ENCODE assay signal across 26 mouse cellular contexts in the genomic region with DNA sequence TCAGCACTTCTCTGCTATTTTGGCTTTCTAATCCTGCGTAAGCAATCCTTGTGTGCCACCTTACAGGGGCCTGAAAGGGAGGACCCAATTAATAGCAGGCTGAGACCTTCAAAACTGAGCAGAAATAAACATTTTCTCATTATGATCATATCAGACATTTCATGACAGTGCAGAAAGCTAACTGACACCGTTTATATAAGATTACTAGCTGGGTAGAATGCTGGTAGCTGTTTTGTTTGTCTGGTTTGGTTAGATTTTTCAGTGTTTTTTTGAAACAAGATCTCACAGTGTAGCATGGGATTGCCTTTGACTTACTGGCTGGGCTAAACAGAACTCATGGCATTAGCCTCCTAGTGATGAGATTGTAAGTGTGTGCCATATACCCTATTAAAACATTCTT.
"Had no signal": no experiment of that assay in that cellular context is flagged by ENCODE, and none has a peak within 500 bp of the region (broad histone marks: within the 10 kb centered on the region; RNA-seq: fewer than 3 reads in every experiment).

No protein-coding gene starts in this region.

- H3K27me3 ChIP-seq: heart, embryonic 13.5 days; heart, embryonic 15.5 days; hindbrain, embryonic 13.5 days; hindbrain, embryonic 15.5 days; kidney, embryonic 15.5 days; limb, embryonic 12.5 days; liver, embryonic 13.5 days; liver, embryonic 15.5 days had no signal

- H3K9ac ChIP-seq: heart, embryonic 13.5 days; heart, embryonic 15.5 days; hindbrain, embryonic 13.5 days; hindbrain, embryonic 15.5 days; kidney, embryonic 15.5 days; limb, embryonic 12.5 days; liver, embryonic 13.5 days; liver, embryonic 15.5 days had no signal

- DNase-seq: gastrocnemius, adult 2 months; gastrocnemius, postnatal 10 days; gastrocnemius, postnatal 25 days; heart, adult 2 months; heart, postnatal 14 days; heart, postnatal 4 days; kidney, adult 11 months; kidney, adult 2 months; kidney, adult 9 months; kidney, postnatal 25 days; kidney, postnatal 4 days; liver; liver, embryonic 13.5 days had no signal

- ATAC-seq: hindbrain, postnatal 0 days; intestine, embryonic 16.5 days had no signal

- H3K9me3 ChIP-seq: heart, embryonic 13.5 days; heart, embryonic 15.5 days; hindbrain, embryonic 13.5 days; hindbrain, embryonic 15.5 days; kidney, embryonic 15.5 days; limb, embryonic 10.5 days; limb, embryonic 12.5 days; liver, embryonic 13.5 days; liver, embryonic 15.5 days had no signal

- H3K4me1 ChIP-seq: heart, embryonic 13.5 days; heart, embryonic 15.5 days; hindbrain, embryonic 13.5 days; hindbrain, embryonic 15.5 days; limb, embryonic 12.5 days had no signal

- H3K27ac ChIP-seq: gastrocnemius, adult 2 months; heart, adult 2 months; heart, embryonic 13.5 days; heart, embryonic 15.5 days; hindbrain, embryonic 13.5 days; hindbrain, embryonic 15.5 days; hindbrain, postnatal 0 days; kidney, embryonic 15.5 days; kidney, postnatal 0 days; layer of hippocampus, adult 2 months; left cerebral cortex, adult 2 months; limb, embryonic 10.5 days; limb, embryonic 12.5 days; liver, embryonic 13.5 days; liver, embryonic 15.5 days had no signal

- H3K36me3 ChIP-seq: heart, embryonic 13.5 days; heart, embryonic 15.5 days; hindbrain, embryonic 13.5 days; hindbrain, embryonic 15.5 days; kidney, embryonic 15.5 days; limb, embryonic 10.5 days; limb, embryonic 12.5 days; liver, embryonic 13.5 days; liver, embryonic 15.5 days had no signal

- H3K4me3 ChIP-seq: gastrocnemius, adult 2 months; heart, adult 2 months; heart, embryonic 13.5 days; heart, embryonic 15.5 days; hindbrain, embryonic 13.5 days; hindbrain, embryonic 15.5 days; kidney, embryonic 15.5 days; layer of hippocampus, adult 2 months; left cerebral cortex, adult 2 months; limb, embryonic 10.5 days; limb, embryonic 12.5 days; liver, embryonic 13.5 days; liver, embryonic 15.5 days had no signal
